Mouse (Mus musculus): Measurements from ENCODE around the gene Pik3cg. TPM values are rescaled to one million over a fixed set of nuclear protein-coding genes. Genes with fewer than 3 reads are reported as not detected.

Pik3cg gene
- total RNA-seq, 2 experiments from 2014 or later, result 4.4 to 4.6 TPM

- no peak for DNase-seq (ENCODE audit: extremely low spot score in 1 of 2, low spot score in 1 of 2)
These were observed 5.9 kb downstream of the Pik3cg start for GRCm38 (mm10) chr12:32202583-32202982.

GRCm38 (mm10) chr12:32201932-32202331 is 6.5 kb downstream of the Pik3cg start:
- no peak for DNase-seq (ENCODE audit: extremely low spot score in 1 of 2, low spot score in 1 of 2)

GRCm38 (mm10) chr12:32201070-32201585 is 7.3 kb downstream of the Pik3cg start:
- no peak for DNase-seq (ENCODE audit: extremely low spot score in 1 of 2, low spot score in 1 of 2)

GRCm38 (mm10) chr12:32200387-32201069 is 7.9 kb downstream of the Pik3cg start:
- DNase-seq (ENCODE audit: extremely low spot score in 1 of 2, low spot score in 1 of 2), result no peak

- DNase-seq (ENCODE audit: extremely low spot score in 1 of 2, low spot score in 1 of 2), result no peak
These were observed 9.0 kb downstream of the Pik3cg start for GRCm38 (mm10) chr12:32199422-32199821.

GRCm38 (mm10) chr12:32198025-32198424 is 10.4 kb downstream of the Pik3cg start:
- no peak for DNase-seq (ENCODE audit: extremely low spot score in 1 of 2, low spot score in 1 of 2)

- DNase-seq (ENCODE audit: extremely low spot score in 1 of 2, low spot score in 1 of 2), result no peak
These were observed 13.5 kb downstream of the Pik3cg start for GRCm38 (mm10) chr12:32195000-32195399.

- no peak for DNase-seq (ENCODE audit: extremely low spot score in 1 of 2, low spot score in 1 of 2)
These were observed 14.1 kb downstream of the Pik3cg start for GRCm38 (mm10) chr12:32194358-32194757.

- DNase-seq (ENCODE audit: extremely low spot score in 1 of 2, low spot score in 1 of 2), result no peak
These were observed 17.5 kb downstream of the Pik3cg start for GRCm38 (mm10) chr12:32190927-32191326.

GRCm38 (mm10) chr12:32187668-32188236 is 20.7 kb downstream of the Pik3cg start:
- no peak for DNase-seq (ENCODE audit: extremely low spot score in 1 of 2, low spot score in 1 of 2)

GRCm38 (mm10) chr12:32186627-32187255 is 21.7 kb downstream of the Pik3cg start:
- no peak for DNase-seq (ENCODE audit: extremely low spot score in 1 of 2, low spot score in 1 of 2)

- DNase-seq (ENCODE audit: extremely low spot score in 1 of 2, low spot score in 1 of 2), result no peak
These were observed 23.6 kb downstream of the Pik3cg start for GRCm38 (mm10) chr12:32184874-32185273.

- DNase-seq (ENCODE audit: extremely low spot score in 1 of 2, low spot score in 1 of 2), result no peak
These were observed 24.9 kb downstream of the Pik3cg start for GRCm38 (mm10) chr12:32183584-32183983.

GRCm38 (mm10) chr12:32182632-32183419 is 25.6 kb downstream of the Pik3cg start:
- DNase-seq (ENCODE audit: extremely low spot score in 1 of 2, low spot score in 1 of 2), result no peak

- no peak for DNase-seq (ENCODE audit: extremely low spot score in 1 of 2, low spot score in 1 of 2)
These were observed 26.6 kb downstream of the Pik3cg start for GRCm38 (mm10) chr12:32181885-32182284.

- no peak for DNase-seq (ENCODE audit: extremely low spot score in 1 of 2, low spot score in 1 of 2)
These were observed 34.0 kb downstream of the Pik3cg start for GRCm38 (mm10) chr12:32174437-32174836.

- no peak for DNase-seq (ENCODE audit: extremely low spot score in 1 of 2, low spot score in 1 of 2)
These were observed 35.6 kb downstream of the Pik3cg start for GRCm38 (mm10) chr12:32172826-32173225.

- no peak for DNase-seq (ENCODE audit: extremely low spot score in 1 of 2, low spot score in 1 of 2)
These were observed 39.3 kb downstream of the Pik3cg start for GRCm38 (mm10) chr12:32169164-32169563.

GRCm38 (mm10) chr12:32168751-32169150 is 39.7 kb downstream of the Pik3cg start:
- DNase-seq (ENCODE audit: extremely low spot score in 1 of 2, low spot score in 1 of 2), result no peak

- DNase-seq (ENCODE audit: extremely low spot score in 1 of 2, low spot score in 1 of 2), result no peak
These were observed 44.8 kb downstream of the Pik3cg start for GRCm38 (mm10) chr12:32163706-32164105.

GRCm38 (mm10) chr12:32158757-32159156 is 49.7 kb downstream of the Pik3cg start:
- no peak for DNase-seq (ENCODE audit: extremely low spot score in 1 of 2, low spot score in 1 of 2)

Data from layer of hippocampus, postnatal 25 days (tissue).